Mouse (Mus musculus) hematopoietic stem cell, adult 5-6 weeks (primary cell): ENCODE results near the gene Olfr715. TPM values are rescaled to one million over a fixed set of nuclear protein-coding genes. Genes with fewer than 3 reads are reported as not detected.
"Not testable (repeated sequence)": the region's sequence is repeated elsewhere in the genome, so short reads cannot be mapped to it uniquely, and the experiment has no call there.

Source experiments
- ATAC-seq, 2 experiments: fragments of 125-278 bp in 1 of 2; replicated peaks in 1 of 2; 2 replicates each; pipeline ENCODE4 v1.8.0; 2016 to 2017; ENCODE audit warnings: inconsistent platforms in 2 of 2, mild to moderate bottlenecking in 2 of 2, moderate number of reproducible peaks in 2 of 2, low read depth in 1 of 2, moderate TSS enrichment in 1 of 2; ENCODE audit not compliant: low FRiP score in 2 of 2, poor library complexity in 2 of 2, severe bottlenecking in 2 of 2, insufficient read depth in 1 of 2, low TSS enrichment in 1 of 2
- total RNA-seq: library from RNA; stranded (forward); fragments of 172-1452, 232-1000 nt; gene quantifications from 2 replicates; pipeline ENCODE4 v1.2.3, GENCODE M21; 2017

Gene Olfr715
- total RNA-seq: not detected in 2 replicates

DNA sequence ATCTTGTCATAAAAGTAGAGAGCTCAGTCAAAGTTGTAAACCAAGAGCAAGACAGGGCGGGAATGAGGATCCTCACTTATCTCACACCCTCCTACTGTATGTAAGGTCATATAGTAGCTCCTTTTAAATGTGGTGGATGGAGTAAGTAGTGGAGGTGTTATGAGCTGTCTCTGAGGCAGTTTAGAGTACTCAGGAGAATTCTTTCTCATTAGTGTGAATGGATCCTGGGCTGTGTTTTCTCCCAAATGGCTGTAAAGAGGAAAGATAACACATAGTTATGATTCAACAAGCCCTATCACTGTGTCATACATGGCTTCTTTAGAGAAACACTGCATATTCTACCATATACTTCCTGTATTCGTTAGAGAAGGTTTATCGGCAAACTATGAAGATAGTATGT, at the start of gene Olfr715:
Gene Olfr715 (minus strand): TSS at position 101 of the 400 bp plus-strand sequence.
- ATAC-seq: not testable (repeated sequence)

- ATAC-seq: no peak
Measured at GRCm38 (mm10) chr7:107180406-107180805, 49.5 kb upstream of the Olfr715 start.

GRCm38 (mm10) chr7:107166690-107167089, 35.8 kb upstream of the Olfr715 start, which contains the start of gene Nlrp14:
Nlrp14 (plus strand) TSS chr7:107166990.
- ATAC-seq: no peak

GRCm38 (mm10) chr7:107138027-107138426, 7.1 kb upstream of the Olfr715 start, which contains the start of gene Olfr716:
Olfr716 (plus strand) TSS chr7:107138327.
- ATAC-seq: not testable (repeated sequence)

- ATAC-seq: not testable (repeated sequence)
Measured at GRCm38 (mm10) chr7:107110269-107110668, 20.6 kb downstream of the Olfr715 start, which contains the start of gene Olfr715b. Olfr715b (minus strand) TSS chr7:107110369.

- no peak for ATAC-seq
Measured at GRCm38 (mm10) chr7:107092920-107093319, 38.0 kb downstream of the Olfr715 start, which contains the start of gene Olfr17. Olfr17 (plus strand) TSS chr7:107093220.

Other genes starting within 250 kb of the Olfr715 start
- not detected in 2 replicates for gene Olfr706, start 242.9 kb downstream of the Olfr715 start, total RNA-seq
- not detected in 2 replicates for gene Olfr707, start 229.8 kb downstream of the Olfr715 start, total RNA-seq
- not detected in 2 replicates for gene Olfr1532-ps1, start 223.1 kb downstream of the Olfr715 start, total RNA-seq
- not detected in 2 replicates for gene Olfr709-ps1, start 198.9 kb downstream of the Olfr715 start, total RNA-seq
- gene Olfr710, start 182.8 kb downstream of the Olfr715 start, total RNA-seq: not detected in 2 replicates
- not detected in 2 replicates for gene Olfr6, start 167.1 kb downstream of the Olfr715 start, total RNA-seq
- not detected in 2 replicates for gene Olfr711, start 155.6 kb downstream of the Olfr715 start, total RNA-seq
- not detected in 2 replicates for gene Olfr2, start 125.0 kb downstream of the Olfr715 start, total RNA-seq
- not detected in 2 replicates for gene Olfr713, start 99.9 kb downstream of the Olfr715 start, total RNA-seq
- gene Olfr714, start 60.1 kb downstream of the Olfr715 start, total RNA-seq: not detected in 2 replicates
- gene Olfr17, start 37.9 kb downstream of the Olfr715 start, total RNA-seq: not detected in 2 replicates
- not detected in 2 replicates for gene Olfr715b, start 20.7 kb downstream of the Olfr715 start, total RNA-seq
- not detected in 2 replicates for gene Olfr716, start 7.2 kb upstream of the Olfr715 start, total RNA-seq
- not detected in 2 replicates for gene Nlrp14, start 35.9 kb upstream of the Olfr715 start, total RNA-seq
- gene Rbmxl2, start 78.4 kb upstream of the Olfr715 start, total RNA-seq: not detected in 2 replicates
- gene Syt9, start 239.6 kb upstream of the Olfr715 start, total RNA-seq: 0.56 TPM in 1 of 2 replicates, not detected in the other